Mouse (Mus musculus) kidney, adult 2 months (tissue): ENCODE measurements at regions not wholly inside any gene's neighbourhood (a gene's known extent, or its start where the extent isn't known, plus 50 kb on each side); places are given as distances from the start of the nearest gene placed in this dataset.

Source experiments
- CTCF ChIP-seq: fragments of 200-500 bp; conservative IDR thresholded peaks from 2 replicates; pipeline ENCODE4 v1.5.1; 2011; ENCODE audit warnings: low read depth, mild to moderate bottlenecking, control low read depth, low read length, moderate library complexity, mixed read lengths; ENCODE audit not compliant: insufficient read depth, insufficient read length
- POLR2A ChIP-seq: fragments of 200-500 bp; IDR thresholded peaks from one replicate; pipeline ENCODE4 v1.6.1; 2011; ENCODE audit warnings: low read depth, low read length, control low read depth

GRCm38 (mm10) chr1:42262606-42263005, 433.0 kb upstream of the Pou3f3 start:
- no peak for TF ChIP-seq CTCF
- no peak for TF ChIP-seq POLR2A
